Mouse (Mus musculus) brain, embryonic 14.5 days (tissue): ENCODE results near the gene Mtrex.

ENCODE experiments used
- CTCF ChIP-seq: fragments of 200-500 bp; IDR thresholded peaks from 2 replicates; pipeline ENCODE4 v1.5.1; 2012; ENCODE audit warnings: inconsistent platforms, mild to moderate bottlenecking, moderate library complexity, borderline replicate concordance; ENCODE audit not compliant: insufficient read depth, insufficient read length; ENCODE audit errors: extremely low read depth
- POLR2A ChIP-seq: fragments of 200-500 bp; IDR thresholded peaks from 2 replicates; pipeline ENCODE4 v1.6.1; 2012; ENCODE audit warnings: mild to moderate bottlenecking, inconsistent platforms, borderline replicate concordance; ENCODE audit not compliant: poor library complexity, insufficient read depth, insufficient read length, severe bottlenecking; ENCODE audit errors: extremely low read depth

DNA sequence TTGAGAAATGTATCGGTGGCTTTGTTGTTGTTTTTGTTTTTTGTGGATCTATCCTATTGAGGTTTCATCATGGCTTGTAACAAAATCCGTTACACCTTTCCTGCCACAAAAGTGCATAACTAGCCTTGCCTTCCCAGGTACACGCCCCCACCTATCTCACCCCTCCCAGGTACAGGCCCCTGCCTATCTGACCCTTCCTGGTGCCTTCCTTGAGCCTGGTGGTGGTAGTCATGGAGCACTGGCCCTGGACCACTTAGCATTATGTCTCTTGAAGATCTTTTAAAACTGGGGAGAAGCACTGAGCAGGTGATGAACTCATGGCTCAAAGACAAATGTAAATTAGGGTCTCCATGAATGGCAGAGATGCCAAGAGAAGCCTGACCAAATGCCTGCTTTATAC lies 64.9 kb downstream of the Mtrex start:
- no peak for TF ChIP-seq CTCF
- no peak for TF ChIP-seq POLR2A
